Mouse (Mus musculus) heart, embryonic 14.5 days (tissue): ENCODE measurements around the gene Pask. TPM values are rescaled to one million over a fixed set of nuclear protein-coding genes. Genes with fewer than 3 reads are reported as not detected.

Source experiments
- ATAC-seq: fragments of 200-750 bp; cut with Nextera tagmentation; 2 replicates; pipeline ENCODE4 v1.8.0; 2017; ENCODE audit warnings: low read depth, moderate TSS enrichment; ENCODE audit not compliant: insufficient number of reproducible peaks, insufficient read depth, low FRiP score
- H3K27ac ChIP-seq, 2 experiments: fragments of 200-500 bp in 1 of 2; fragments of 300-500 bp in 1 of 2; sonication (generic) in 1 of 2; replicated peaks in 1 of 2; 2 replicates each; pipeline ENCODE4 v1.5.1; 2012 to 2014; ENCODE audit warnings: low read depth in 2 of 2, low read length in 2 of 2, control low read depth in 1 of 2, mild to moderate bottlenecking in 1 of 2, mixed read lengths in 1 of 2; ENCODE audit not compliant: control insufficient read depth in 1 of 2, insufficient read depth in 1 of 2
- H3K27me3 ChIP-seq: fragments of 300-500 bp; sonication (generic); 2 replicates; pipeline ENCODE4 v1.6.1; 2014; ENCODE audit warnings: mild to moderate bottlenecking, low read length, control low read depth; ENCODE audit not compliant: control insufficient read depth, insufficient read depth
- H3K36me3 ChIP-seq: fragments of 300-500 bp; sonication (generic); 2 replicates; pipeline ENCODE4 v1.6.1; 2014; ENCODE audit warnings: mild to moderate bottlenecking, control low read depth, low read length, mixed read lengths; ENCODE audit not compliant: control insufficient read depth, insufficient read depth
- H3K4me1 ChIP-seq, 2 experiments: fragments of 200-500 bp in 1 of 2; fragments of 300-500 bp in 1 of 2; sonication (generic) in 1 of 2; 2 replicates each; pipeline ENCODE4 v1.6.1; 2012 to 2014; ENCODE audit warnings: low read length in 2 of 2, control low read depth in 1 of 2, mixed read lengths in 1 of 2; ENCODE audit not compliant: control insufficient read depth in 2 of 2, insufficient read depth in 2 of 2
- H3K4me2 ChIP-seq: fragments of 300-500 bp; sonication (generic); 2 replicates; pipeline ENCODE4 v1.6.1; 2014; ENCODE audit warnings: mild to moderate bottlenecking, low read length
- H3K4me3 ChIP-seq, 2 experiments: fragments of 200-500 bp in 1 of 2; fragments of 300-500 bp in 1 of 2; sonication (generic) in 1 of 2; 2 replicates each; pipeline ENCODE4 v1.5.1; 2012 to 2014; ENCODE audit warnings: low read length in 2 of 2, mild to moderate bottlenecking in 2 of 2, control low read depth in 1 of 2, low read depth in 1 of 2, moderate library complexity in 1 of 2; ENCODE audit not compliant: control insufficient read depth in 1 of 2, insufficient read depth in 1 of 2
- H3K9ac ChIP-seq: fragments of 300-500 bp; sonication (generic); 2 replicates; pipeline ENCODE4 v1.6.1; 2014; ENCODE audit warnings: mild to moderate bottlenecking, low read length
- H3K9me3 ChIP-seq: fragments of 300-500 bp; sonication (generic); 2 replicates; pipeline ENCODE4 v1.6.1; 2016; ENCODE audit warnings: low read length, control low read depth; ENCODE audit not compliant: control insufficient read depth
- WGBS: fragments of 180-500 bp; shearing (Covaris S2); extraction: QIAGEN DNeasy Blood & Tissue Kit; methylation state at CpG from one replicate; pipeline ENCODE4 v1.1.7; 2014; 5-methylcytosine and 5-hydroxymethylcytosine counted together
- polyA plus RNA-seq: library from polyadenylated mRNA; unstranded; fragments of >200 nt; fragmentation: Nextera tagmentation; extraction: Ambion mirVana; gene quantifications from 2 replicates; pipeline ENCODE4 v1.2.1, GENCODE M21; 2014

Pask gene
- polyA plus RNA-seq, 1 experiment from 2014 or later = 6.0 TPM

DNA sequence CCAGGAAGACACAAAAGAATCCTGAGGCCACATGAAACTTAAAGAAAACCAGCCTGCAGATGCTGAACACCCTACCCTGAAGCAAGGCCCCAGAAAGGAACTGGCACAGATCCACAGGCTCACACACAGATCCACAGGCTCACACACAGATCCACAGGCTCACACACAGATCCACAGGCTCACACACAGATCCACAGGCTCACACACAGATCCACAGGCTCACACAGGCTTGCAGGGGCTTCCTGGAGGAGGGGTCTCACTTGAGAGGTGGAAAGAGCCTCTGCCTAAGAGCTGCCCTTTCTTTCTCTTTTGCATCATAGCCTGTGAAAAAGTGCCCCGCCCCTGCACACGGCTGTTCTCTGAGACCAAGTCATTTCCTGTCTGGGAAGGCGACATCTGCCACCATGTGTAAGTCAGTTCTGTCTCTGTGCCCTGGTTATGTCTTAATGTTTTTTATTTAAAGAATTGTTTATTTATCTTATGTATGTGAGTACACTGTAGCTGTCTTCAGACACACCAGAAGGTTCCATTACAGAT is 53.5 kb downstream of the Pask start:
- Histone ChIP-seq H3K9ac (no peak overlapping the region), H3K4me1 (no peaks in the 10 kb centered on the region), H3K27me3 (no peaks in the 10 kb centered on the region), H3K4me2 (no peak overlapping the region), H3K27ac (no peak overlapping the region), H3K36me3 (peaks cover 4% of the 10 kb centered on the region; the same call in 1 of the 2 replicates), H3K4me3 (no peak overlapping the region), H3K9me3 (no peaks in the 10 kb centered on the region)
- WGBS = 44% methylated on average over 3 of the region's 3 CpGs
- no peak for ATAC-seq

DNA sequence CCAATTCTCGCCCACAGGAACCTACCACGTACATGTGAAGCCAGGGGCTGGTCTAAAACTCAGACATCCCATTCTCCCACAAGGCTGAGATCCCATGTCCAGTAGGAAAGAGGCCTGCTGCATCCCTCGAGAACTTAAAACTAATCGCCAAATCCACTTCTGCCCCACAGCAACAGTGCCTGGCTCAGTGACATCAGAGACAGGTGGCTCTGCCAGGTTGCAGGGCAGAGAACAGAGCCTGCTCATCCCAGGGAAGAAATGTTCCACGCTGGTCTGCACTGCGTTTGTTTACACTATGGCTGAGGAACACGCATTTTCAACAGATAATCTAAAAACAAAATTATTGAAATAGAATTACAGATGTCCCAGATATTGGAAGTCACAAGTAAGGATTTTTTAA is 66.2 kb downstream of the Pask start:
- Histone ChIP-seq H3K9ac (no peak overlapping the region), H3K4me3 (no peak overlapping the region), H3K4me1 (no peaks in the 10 kb centered on the region), H3K4me2 (no peak overlapping the region), H3K36me3 (no peaks in the 10 kb centered on the region), H3K9me3 (no peaks in the 10 kb centered on the region), H3K27ac (no peak overlapping the region), H3K27me3 (no peaks in the 10 kb centered on the region)
- ATAC-seq = no peak
- WGBS = 72% methylated on average over 7 of the region's 7 CpGs

- 69% methylated on average over 6 of the region's 6 CpGs for WGBS
- no peaks in the 10 kb centered on the region for H3K27me3 ChIP-seq
- H3K4me3 ChIP-seq = no peak overlapping the region
Measured at GRCm38 (mm10) chr1:93275561-93275960, 67.7 kb downstream of the Pask start.

DNA sequence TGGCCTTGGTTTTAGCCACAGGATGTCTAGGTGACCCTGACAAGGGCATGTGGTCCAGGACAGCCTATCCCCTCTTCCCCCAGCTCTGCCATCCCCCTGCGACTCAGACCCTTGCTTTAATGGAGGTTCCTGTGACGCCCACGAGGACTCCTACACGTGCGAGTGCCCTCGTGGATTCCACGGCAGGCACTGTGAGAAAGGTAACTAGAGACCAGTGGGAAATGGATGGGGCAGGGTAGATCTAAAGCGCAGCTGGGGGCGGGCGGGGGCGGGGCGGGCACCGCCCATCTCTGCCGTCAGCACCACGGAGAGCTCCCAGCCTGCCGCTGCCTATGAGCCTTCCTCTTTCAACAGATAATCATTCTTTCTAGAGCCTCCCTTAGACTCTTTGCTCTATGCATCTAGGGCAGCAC is 70.9 kb downstream of the Pask start:
- Histone ChIP-seq H3K9ac (no peak overlapping the region), H3K4me1 (no peaks in the 10 kb centered on the region), H3K4me3 (no peak overlapping the region), H3K9me3 (no peaks in the 10 kb centered on the region), H3K27ac (no peak overlapping the region), H3K36me3 (no peaks in the 10 kb centered on the region), H3K4me2 (no peak overlapping the region), H3K27me3 (no peaks in the 10 kb centered on the region)
- no peak for ATAC-seq
- 4% methylated on average over 15 of the region's 16 CpGs for WGBS

More at GRCm38 (mm10) chr1:93275561-93275960, 67.7 kb downstream of the Pask start:
- no peak overlapping the region for H3K4me2 ChIP-seq
- no peak overlapping the region for H3K27ac ChIP-seq
- no peak overlapping the region for H3K9ac ChIP-seq
- H3K4me1 ChIP-seq = no peaks in the 10 kb centered on the region
- no peaks in the 10 kb centered on the region for H3K36me3 ChIP-seq
- ATAC-seq = no peak
- no peaks in the 10 kb centered on the region for H3K9me3 ChIP-seq

- Histone ChIP-seq H3K27ac (no peak overlapping the region), H3K4me2 (no peak overlapping the region), H3K27me3 (no peaks in the 10 kb centered on the region), H3K9ac (no peak overlapping the region), H3K4me3 (no peak overlapping the region), H3K4me1 (no peaks in the 10 kb centered on the region), H3K36me3 (no peaks in the 10 kb centered on the region), H3K9me3 (no peaks in the 10 kb centered on the region)
- WGBS = 71% methylated on average over 6 of the region's 6 CpGs
- no peak for ATAC-seq
Measured at GRCm38 (mm10) chr1:93271751-93272150, 71.5 kb downstream of the Pask start.

DNA sequence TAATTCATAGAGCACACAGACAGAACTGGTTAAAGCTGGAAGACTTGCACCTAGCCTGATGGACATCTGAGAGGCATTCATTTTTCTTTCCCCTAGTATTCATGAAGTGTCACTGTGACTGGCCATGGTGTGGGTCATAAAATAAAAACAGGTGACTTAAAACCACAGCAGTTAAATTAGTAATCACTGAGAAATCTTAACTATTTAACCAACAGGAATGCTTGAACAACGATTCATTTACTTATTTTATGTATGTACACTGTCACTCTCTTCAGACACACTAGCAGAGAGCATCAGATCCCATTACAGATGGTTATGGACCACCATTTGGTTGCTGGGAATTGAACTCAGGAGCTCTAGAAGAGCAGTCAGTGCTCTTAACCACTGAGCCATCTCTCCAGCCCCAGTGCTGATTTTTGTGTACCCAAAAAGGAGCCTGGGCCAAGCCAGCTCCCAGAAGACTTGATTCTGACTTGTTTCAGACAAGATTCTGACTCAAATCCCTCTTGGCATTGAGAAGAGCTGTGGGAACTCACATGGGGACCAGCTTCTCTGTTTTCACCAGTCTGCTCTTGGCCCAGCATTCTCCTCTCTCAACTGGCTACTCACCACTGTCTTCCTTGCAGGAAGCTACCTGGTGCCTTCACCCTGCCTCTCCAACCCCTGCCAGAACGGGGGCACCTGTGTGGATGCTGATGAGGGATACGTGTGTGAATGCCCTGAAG is 72.6 kb downstream of the Pask start:
- Histone ChIP-seq H3K27me3 (no peaks in the 10 kb centered on the region), H3K36me3 (no peaks in the 10 kb centered on the region), H3K4me1 (no peaks in the 10 kb centered on the region), H3K9ac (no peak overlapping the region), H3K4me3 (no peak overlapping the region), H3K27ac (no peak overlapping the region), H3K4me2 (no peak overlapping the region), H3K9me3 (no peaks in the 10 kb centered on the region)
- WGBS = 59% methylated on average over 3 of the region's 3 CpGs
- ATAC-seq = no peak

- ATAC-seq = no peak
- H3K27ac ChIP-seq = no peak overlapping the region
- H3K27me3 ChIP-seq = no peaks in the 10 kb centered on the region
- no peaks in the 10 kb centered on the region for H3K9me3 ChIP-seq
- H3K4me3 ChIP-seq = no peak overlapping the region
- no peak overlapping the region for H3K4me2 ChIP-seq
- H3K4me1 ChIP-seq = no peaks in the 10 kb centered on the region
- H3K36me3 ChIP-seq = no peaks in the 10 kb centered on the region
- WGBS = 67% methylated on average over 2 of the region's 2 CpGs
- H3K9ac ChIP-seq = no peak overlapping the region
Measured at GRCm38 (mm10) chr1:93268246-93268645, 75.0 kb downstream of the Pask start.

- WGBS = 47% methylated on average over 3 of the region's 3 CpGs
- Histone ChIP-seq H3K9me3 (no peaks in the 10 kb centered on the region), H3K36me3 (no peaks in the 10 kb centered on the region), H3K9ac (no peak overlapping the region), H3K27me3 (no peaks in the 10 kb centered on the region), H3K27ac (no peak overlapping the region), H3K4me1 (no peaks in the 10 kb centered on the region), H3K4me2 (no peak overlapping the region), H3K4me3 (no peak overlapping the region)
- no peak for ATAC-seq
Measured at GRCm38 (mm10) chr1:93267207-93267606, 76.1 kb downstream of the Pask start.
